Mouse (Mus musculus): ENCODE data around the gene Dysf. TPM values are rescaled to one million over a fixed set of nuclear protein-coding genes. Genes with fewer than 3 reads are reported as not detected.

Gene Dysf
- polyA plus RNA-seq, 1 experiment from 2014 or later: 18.6 TPM

DNA sequence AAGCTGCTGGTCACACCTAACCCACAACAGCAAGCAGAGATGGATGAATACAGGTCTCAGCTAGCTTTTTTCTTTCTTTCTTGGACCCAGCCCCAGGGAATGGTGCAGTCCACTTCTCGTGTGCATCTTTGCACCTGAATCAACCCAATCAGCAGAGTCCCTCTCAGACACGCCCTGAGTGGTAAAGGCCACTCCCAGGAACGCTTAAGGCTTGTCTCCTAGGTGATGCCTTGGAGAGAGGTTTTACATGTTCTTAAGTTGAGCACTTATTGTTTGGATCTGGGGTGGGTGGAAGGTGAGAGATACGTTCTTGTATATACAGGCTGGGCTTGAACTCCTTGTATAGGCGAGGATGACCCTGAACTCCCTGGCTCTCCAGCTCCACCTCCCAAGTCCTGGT is 54.2 kb downstream of the Dysf start:
- 82% methylated on average over 5 of the region's 5 CpGs for WGBS
- H3K4me2 ChIP-seq (ENCODE audit: low read length): no peak overlapping the region
- no peak for ATAC-seq (ENCODE audit: insufficient number of reproducible peaks, insufficient read depth, low FRiP score, low read depth)
- H3K36me3 ChIP-seq (ENCODE audit: control insufficient read depth, insufficient read depth, low read length): peaks cover 31% of the 10 kb centered on the region
- H3K4me1 ChIP-seq (ENCODE audit: control insufficient read depth in 2 of 2, insufficient read depth in 2 of 2, low read length in 2 of 2): peaks cover 20 to 23% of the 10 kb centered on the region in 2 experiments
- no peaks in the 10 kb centered on the region for H3K9me3 ChIP-seq (ENCODE audit: control insufficient read depth, low read length)
- H3K27me3 ChIP-seq (ENCODE audit: control insufficient read depth, insufficient read depth, low read length): no peaks in the 10 kb centered on the region
- H3K27ac ChIP-seq (replicated peaks in 1 of 2; ENCODE audit: control insufficient read depth in 1 of 2, insufficient read depth in 1 of 2, low read depth in 2 of 2, low read length in 2 of 2): no peak overlapping the region
- no peak overlapping the region for H3K9ac ChIP-seq (ENCODE audit: low read length)
- H3K4me3 ChIP-seq (ENCODE audit: control insufficient read depth in 1 of 2, insufficient read depth in 1 of 2, low read depth in 1 of 2, low read length in 2 of 2): no peak overlapping the region

DNA sequence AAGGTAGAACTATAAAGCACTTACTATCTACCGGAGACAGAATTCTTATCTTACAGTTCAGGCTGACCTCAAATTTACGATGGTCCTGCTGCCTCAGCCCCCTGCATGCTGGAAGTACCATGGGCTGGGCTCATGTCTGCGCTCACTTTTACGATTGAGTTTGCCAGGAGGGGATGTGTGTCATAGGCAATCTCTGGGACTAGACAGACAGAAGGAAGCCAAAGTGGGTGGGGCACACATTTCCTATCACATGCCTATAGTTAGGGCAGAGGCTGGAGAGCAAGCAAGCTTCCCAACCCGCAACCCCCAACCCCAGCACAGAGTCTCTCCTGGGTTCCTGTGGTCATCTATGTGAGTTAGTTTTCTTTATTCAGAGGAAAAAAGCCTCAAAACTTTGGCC is 59.8 kb downstream of the Dysf start:
- no peak overlapping the region for H3K4me3 ChIP-seq (ENCODE audit: control insufficient read depth in 1 of 2, insufficient read depth in 1 of 2, low read depth in 1 of 2, low read length in 2 of 2)
- H3K27ac ChIP-seq (replicated peaks in 1 of 2; ENCODE audit: control insufficient read depth in 1 of 2, insufficient read depth in 1 of 2, low read depth in 2 of 2, low read length in 2 of 2): no peak overlapping the region
- H3K4me2 ChIP-seq (ENCODE audit: low read length): no peak overlapping the region
- H3K9me3 ChIP-seq (ENCODE audit: control insufficient read depth, low read length): no peaks in the 10 kb centered on the region
- H3K36me3 ChIP-seq (ENCODE audit: control insufficient read depth, insufficient read depth, low read length): peaks cover 65% of the 10 kb centered on the region
- H3K27me3 ChIP-seq (ENCODE audit: control insufficient read depth, insufficient read depth, low read length): no peaks in the 10 kb centered on the region
- no peak overlapping the region for H3K9ac ChIP-seq (ENCODE audit: low read length)
- 65% methylated on average over 5 of the region's 5 CpGs for WGBS
- no peak for ATAC-seq (ENCODE audit: insufficient number of reproducible peaks, insufficient read depth, low FRiP score, low read depth)
- no peaks in the 10 kb centered on the region for H3K4me1 ChIP-seq (ENCODE audit: control insufficient read depth in 2 of 2, insufficient read depth in 2 of 2, low read length in 2 of 2)

DNA sequence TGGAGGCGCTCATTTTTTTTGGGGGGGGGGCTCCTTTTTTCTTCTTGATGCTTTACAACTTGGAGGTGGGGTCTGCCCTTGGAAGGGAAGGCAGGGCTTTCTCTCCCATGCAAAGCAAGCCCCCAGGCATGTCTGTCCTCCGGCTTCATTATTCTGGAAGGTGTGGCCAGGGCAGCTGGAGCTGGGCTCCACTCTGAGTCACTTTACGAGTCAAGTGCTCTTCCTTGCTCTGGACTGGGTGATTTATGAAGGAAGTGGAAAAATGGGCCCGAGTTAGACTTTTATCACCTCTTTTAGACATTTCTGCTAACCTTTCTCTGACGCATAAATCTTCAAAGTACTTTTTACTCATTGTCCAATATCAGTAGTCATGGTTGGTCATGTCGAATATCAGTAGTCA is 61.9 kb downstream of the Dysf start:
- Histone ChIP-seq H3K36me3 (ENCODE audit: control insufficient read depth, insufficient read depth, low read length) (peaks cover 70% of the 10 kb centered on the region), H3K27me3 (ENCODE audit: control insufficient read depth, insufficient read depth, low read length) (no peaks in the 10 kb centered on the region), H3K27ac (replicated peaks in 1 of 2; ENCODE audit: control insufficient read depth in 1 of 2, insufficient read depth in 1 of 2, low read depth in 2 of 2, low read length in 2 of 2) (no peak overlapping the region), H3K4me1 (ENCODE audit: control insufficient read depth in 2 of 2, insufficient read depth in 2 of 2, low read length in 2 of 2) (no peaks in the 10 kb centered on the region), H3K9ac (ENCODE audit: low read length) (no peak overlapping the region), H3K4me3 (ENCODE audit: control insufficient read depth in 1 of 2, insufficient read depth in 1 of 2, low read depth in 1 of 2, low read length in 2 of 2) (no peak overlapping the region), H3K9me3 (ENCODE audit: control insufficient read depth, low read length) (no peaks in the 10 kb centered on the region), H3K4me2 (ENCODE audit: low read length) (no peak overlapping the region)
- 79% methylated on average over 6 of the region's 6 CpGs for WGBS
- ATAC-seq (ENCODE audit: insufficient number of reproducible peaks, insufficient read depth, low FRiP score, low read depth): no peak

DNA sequence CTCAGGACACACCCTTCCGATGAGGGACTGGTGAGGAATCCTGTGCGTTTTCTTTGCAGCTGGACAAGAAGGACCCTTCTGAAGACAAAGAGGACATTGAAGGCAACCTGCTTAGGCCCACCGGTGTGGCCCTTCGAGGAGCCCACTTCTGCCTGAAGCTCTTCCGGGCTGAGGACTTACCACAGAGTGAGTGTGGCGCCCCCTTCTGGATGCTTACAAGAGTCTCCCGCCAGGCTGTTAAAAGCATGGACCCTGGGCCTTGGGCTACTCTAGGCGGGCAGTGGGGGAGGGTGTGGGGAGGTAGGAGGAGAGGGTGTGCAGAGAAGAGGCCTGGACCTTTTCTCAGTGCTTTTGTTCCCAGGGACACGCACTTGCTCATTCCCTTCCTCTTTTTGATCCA is 64.2 kb downstream of the Dysf start:
- WGBS: 66% methylated on average over 9 of the region's 9 CpGs
- ATAC-seq (ENCODE audit: insufficient number of reproducible peaks, insufficient read depth, low FRiP score, low read depth): no peak
- H3K36me3 ChIP-seq (ENCODE audit: control insufficient read depth, insufficient read depth, low read length): peaks cover 78% of the 10 kb centered on the region

DNA sequence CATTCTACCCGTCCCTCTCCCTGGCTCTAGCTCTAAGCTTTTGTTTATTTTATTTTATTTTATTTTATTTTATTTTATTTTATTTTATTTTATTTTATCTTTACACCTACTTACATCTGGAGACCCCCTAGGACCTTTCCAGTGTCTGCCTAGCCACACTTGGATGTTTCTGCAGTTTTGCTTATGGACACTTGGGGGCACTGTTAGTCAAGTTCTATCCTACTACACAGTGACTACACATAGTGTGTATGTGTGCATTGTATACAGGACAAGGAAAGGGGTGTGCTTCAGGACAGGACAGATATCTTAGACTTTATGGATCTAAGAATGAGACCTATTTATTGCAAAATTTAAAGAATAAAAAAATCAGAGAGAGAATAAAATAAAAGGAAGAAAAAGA is 69.8 kb downstream of the Dysf start:
- Histone ChIP-seq H3K4me1 (ENCODE audit: control insufficient read depth in 2 of 2, insufficient read depth in 2 of 2, low read length in 2 of 2) (no peaks in the 10 kb centered on the region), H3K9me3 (ENCODE audit: control insufficient read depth, low read length) (no peaks in the 10 kb centered on the region), H3K4me3 (ENCODE audit: control insufficient read depth in 1 of 2, insufficient read depth in 1 of 2, low read depth in 1 of 2, low read length in 2 of 2) (no peak overlapping the region), H3K27ac (replicated peaks in 1 of 2; ENCODE audit: control insufficient read depth in 1 of 2, insufficient read depth in 1 of 2, low read depth in 2 of 2, low read length in 2 of 2) (no peak overlapping the region), H3K36me3 (ENCODE audit: control insufficient read depth, insufficient read depth, low read length) (peaks cover 36% of the 10 kb centered on the region), H3K27me3 (ENCODE audit: control insufficient read depth, insufficient read depth, low read length) (no peaks in the 10 kb centered on the region), H3K4me2 (ENCODE audit: low read length) (no peak overlapping the region), H3K9ac (ENCODE audit: low read length) (no peak overlapping the region)
- no peak for ATAC-seq (ENCODE audit: insufficient number of reproducible peaks, insufficient read depth, low FRiP score, low read depth)
- 58% methylated on average over 1 of the region's 1 CpGs for whole genome bisulfite sequencing

More for the DNA sequence above, 64.2 kb downstream of the Dysf start:
- H3K9me3 ChIP-seq (ENCODE audit: control insufficient read depth, low read length): no peaks in the 10 kb centered on the region
- no peaks in the 10 kb centered on the region for H3K27me3 ChIP-seq (ENCODE audit: control insufficient read depth, insufficient read depth, low read length)
- H3K27ac ChIP-seq (replicated peaks in 1 of 2; ENCODE audit: control insufficient read depth in 1 of 2, insufficient read depth in 1 of 2, low read depth in 2 of 2, low read length in 2 of 2): no peak overlapping the region
- no peaks in the 10 kb centered on the region for H3K4me1 ChIP-seq (ENCODE audit: control insufficient read depth in 2 of 2, insufficient read depth in 2 of 2, low read length in 2 of 2)
- H3K9ac ChIP-seq (ENCODE audit: low read length): no peak overlapping the region
- no peak overlapping the region for H3K4me2 ChIP-seq (ENCODE audit: low read length)
- no peak overlapping the region for H3K4me3 ChIP-seq (ENCODE audit: control insufficient read depth in 1 of 2, insufficient read depth in 1 of 2, low read depth in 1 of 2, low read length in 2 of 2)

DNA sequence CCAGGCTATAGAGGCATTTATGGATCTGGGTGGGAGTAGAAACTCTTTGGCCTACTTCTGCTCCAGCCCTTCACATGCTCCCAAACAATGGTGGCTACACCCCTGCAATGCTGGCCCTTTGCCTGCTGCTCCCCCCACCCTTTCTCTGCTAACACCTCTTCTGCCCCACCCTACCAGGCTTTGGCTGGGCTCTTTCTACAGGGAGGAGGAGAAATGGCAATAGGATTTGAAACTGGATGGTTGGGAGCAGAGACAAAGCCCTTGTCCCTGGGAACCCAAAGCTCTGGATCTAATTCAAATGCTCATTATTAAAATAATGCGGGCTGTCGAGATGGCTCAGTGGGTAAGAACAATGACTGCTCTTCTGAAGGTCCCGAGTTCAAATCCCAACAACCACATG is 72.2 kb downstream of the Dysf start:
- ATAC-seq (ENCODE audit: insufficient number of reproducible peaks, insufficient read depth, low FRiP score, low read depth): no peak
- Histone ChIP-seq H3K4me1 (ENCODE audit: control insufficient read depth in 2 of 2, insufficient read depth in 2 of 2, low read length in 2 of 2) (peaks cover 4 to 10% of the 10 kb centered on the region in 2 experiments; a peak in 3 of 4 replicates), H3K4me3 (ENCODE audit: control insufficient read depth in 1 of 2, insufficient read depth in 1 of 2, low read depth in 1 of 2, low read length in 2 of 2) (no peak overlapping the region), H3K27me3 (ENCODE audit: control insufficient read depth, insufficient read depth, low read length) (no peaks in the 10 kb centered on the region), H3K36me3 (ENCODE audit: control insufficient read depth, insufficient read depth, low read length) (peaks cover 28% of the 10 kb centered on the region), H3K9me3 (ENCODE audit: control insufficient read depth, low read length) (no peaks in the 10 kb centered on the region), H3K9ac (ENCODE audit: low read length) (no peak overlapping the region), H3K4me2 (ENCODE audit: low read length) (no peak overlapping the region), H3K27ac (replicated peaks in 1 of 2; ENCODE audit: control insufficient read depth in 1 of 2, insufficient read depth in 1 of 2, low read depth in 2 of 2, low read length in 2 of 2) (no peak overlapping the region)
- 91% methylated on average over 3 of the region's 3 CpGs for WGBS

DNA sequence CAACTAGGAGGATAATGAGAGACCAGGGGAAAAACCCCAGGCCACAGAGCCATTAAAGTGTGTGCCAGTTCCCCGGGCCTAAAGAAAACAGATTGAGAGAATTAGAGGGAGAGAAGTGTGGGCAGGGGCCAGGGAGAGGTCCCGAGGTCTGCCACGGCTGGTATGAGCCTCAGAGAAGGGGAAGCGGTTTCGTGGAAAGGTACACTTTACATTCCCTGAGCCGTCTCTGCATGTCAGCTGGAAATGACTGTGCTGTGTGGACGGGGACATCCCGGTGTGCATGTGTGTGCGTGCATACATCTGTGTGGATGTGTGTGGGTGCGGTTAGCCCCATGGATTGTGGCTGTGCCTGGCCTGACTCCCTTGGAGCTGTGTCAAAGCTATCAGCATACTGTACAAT is 76.4 kb downstream of the Dysf start:
- WGBS: 62% methylated on average over 10 of the region's 10 CpGs
- Histone ChIP-seq H3K36me3 (ENCODE audit: control insufficient read depth, insufficient read depth, low read length) (peaks cover 36% of the 10 kb centered on the region), H3K27ac (replicated peaks in 1 of 2; ENCODE audit: control insufficient read depth in 1 of 2, insufficient read depth in 1 of 2, low read depth in 2 of 2, low read length in 2 of 2) (peak overlapping the region in 1 of 2 experiments; percentile 41; a peak in 1 of 4 replicates), H3K4me3 (ENCODE audit: control insufficient read depth in 1 of 2, insufficient read depth in 1 of 2, low read depth in 1 of 2, low read length in 2 of 2) (no peak overlapping the region), H3K27me3 (ENCODE audit: control insufficient read depth, insufficient read depth, low read length) (no peaks in the 10 kb centered on the region), H3K9me3 (ENCODE audit: control insufficient read depth, low read length) (no peaks in the 10 kb centered on the region), H3K4me1 (ENCODE audit: control insufficient read depth in 2 of 2, insufficient read depth in 2 of 2, low read length in 2 of 2) (peaks cover 4 to 10% of the 10 kb centered on the region in 2 experiments; a peak in 3 of 4 replicates), H3K4me2 (ENCODE audit: low read length) (no peak overlapping the region), H3K9ac (ENCODE audit: low read length) (no peak overlapping the region)
- ATAC-seq (ENCODE audit: insufficient number of reproducible peaks, insufficient read depth, low FRiP score, low read depth): no peak

DNA sequence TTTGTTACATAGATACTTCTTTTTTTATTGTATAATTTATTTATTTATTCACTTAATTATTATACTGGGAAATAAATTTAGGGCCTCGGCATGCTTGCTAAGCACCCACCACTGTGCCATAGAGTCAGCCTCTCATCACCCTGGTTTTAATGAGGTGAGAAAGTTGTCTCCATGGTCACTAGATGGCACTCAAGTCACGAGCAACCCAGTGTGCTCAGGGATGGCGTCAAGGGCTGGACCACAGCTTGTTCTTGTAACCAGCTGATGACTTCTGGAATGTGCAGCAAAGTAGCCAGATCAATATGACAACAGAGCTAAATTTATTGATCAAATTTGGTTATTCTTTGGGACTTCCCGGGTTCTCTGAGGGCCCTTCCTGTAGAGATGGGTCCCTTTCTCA is 85.1 kb downstream of the Dysf start:
- Histone ChIP-seq H3K4me1 (ENCODE audit: control insufficient read depth in 2 of 2, insufficient read depth in 2 of 2, low read length in 2 of 2) (no peaks in the 10 kb centered on the region), H3K4me2 (ENCODE audit: low read length) (no peak overlapping the region), H3K27me3 (ENCODE audit: control insufficient read depth, insufficient read depth, low read length) (no peaks in the 10 kb centered on the region), H3K4me3 (ENCODE audit: control insufficient read depth in 1 of 2, insufficient read depth in 1 of 2, low read depth in 1 of 2, low read length in 2 of 2) (no peak overlapping the region), H3K9me3 (ENCODE audit: control insufficient read depth, low read length) (peaks cover 3% of the 10 kb centered on the region; the same call in 1 of the 2 replicates), H3K27ac (replicated peaks in 1 of 2; ENCODE audit: control insufficient read depth in 1 of 2, insufficient read depth in 1 of 2, low read depth in 2 of 2, low read length in 2 of 2) (no peak overlapping the region), H3K36me3 (ENCODE audit: control insufficient read depth, insufficient read depth, low read length) (peaks cover 35% of the 10 kb centered on the region), H3K9ac (ENCODE audit: low read length) (no peak overlapping the region)
- 22% methylated on average over 4 of the region's 4 CpGs for WGBS
- 0 out of 2 replicates have a peak, but pooled peaks have one; percentile 41 for ATAC-seq (ENCODE audit: insufficient number of reproducible peaks, insufficient read depth, low FRiP score, low read depth)
